Mouse (Mus musculus): ENCODE results near the gene Lamtor2. TPM values are rescaled to one million over a fixed set of nuclear protein-coding genes. Genes with fewer than 3 reads are reported as not detected.

The Lamtor2 gene
- polyA plus RNA-seq, 1 experiment, result 104 TPM

- 96% methylated on average over 9 of the region's 9 CpGs for WGBS
- peaks cover 24% of the 10 kb centered on the region for H3K36me3 ChIP-seq (ENCODE audit: control insufficient read depth, insufficient read depth, low read length)
- no peak for DNase-seq (ENCODE audit: low read depth in 1 of 2, low spot score in 2 of 2)
Measured at GRCm38 (mm10) chr3:88559596-88559995, 6.7 kb upstream of the Lamtor2 start.

GRCm38 (mm10) chr3:88556616-88557015, 3.7 kb upstream of the Lamtor2 start:
- TF ChIP-seq POLR2A (IDR thresholded peaks at IDR 0.05; ENCODE audit: low read depth, low read length) (no peak), CTCF (IDR thresholded peaks at IDR 0.05; ENCODE audit: extremely low read depth, insufficient read depth, insufficient read length, insufficient replicate concordance) (no peak)
- no peaks in the 10 kb centered on the region for H3K27me3 ChIP-seq (ENCODE audit: control insufficient read depth, insufficient read depth, low read length)
- H3K4me3 ChIP-seq (ENCODE audit: extremely low read depth, insufficient read depth, insufficient read length), result no peak overlapping the region
- peaks cover 11% of the 10 kb centered on the region for H3K36me3 ChIP-seq (ENCODE audit: control insufficient read depth, insufficient read depth, low read length)
- 96% methylated on average over 8 of the region's 8 CpGs for WGBS
- H3K4me1 ChIP-seq (ENCODE audit: control insufficient read depth, insufficient read depth, insufficient read length), result 0 out of 2 replicates have a peak, but pooled peaks cover 2% of the 10 kb centered on the region
- no peak for DNase-seq (ENCODE audit: low read depth in 1 of 2, low spot score in 2 of 2)
- no peak overlapping the region for H3K27ac ChIP-seq (ENCODE audit: insufficient read depth, low read length)

More at GRCm38 (mm10) chr3:88559596-88559995, 6.7 kb upstream of the Lamtor2 start:
- TF ChIP-seq CTCF (IDR thresholded peaks at IDR 0.05; ENCODE audit: extremely low read depth, insufficient read depth, insufficient read length, insufficient replicate concordance), result no peak
- no peak for TF ChIP-seq POLR2A (IDR thresholded peaks at IDR 0.05; ENCODE audit: low read depth, low read length)
- Histone ChIP-seq H3K4me3 (ENCODE audit: extremely low read depth, insufficient read depth, insufficient read length) (no peak overlapping the region), H3K27me3 (ENCODE audit: control insufficient read depth, insufficient read depth, low read length) (no peaks in the 10 kb centered on the region), H3K4me1 (ENCODE audit: control insufficient read depth, insufficient read depth, insufficient read length) (no peaks in the 10 kb centered on the region), H3K27ac (ENCODE audit: insufficient read depth, low read length) (no peak overlapping the region)

- DNase-seq (ENCODE audit: low read depth in 1 of 2, low spot score in 2 of 2), result no peak
- TF ChIP-seq POLR2A (IDR thresholded peaks at IDR 0.05; ENCODE audit: low read depth, low read length) (no peak), CTCF (IDR thresholded peaks at IDR 0.05; ENCODE audit: extremely low read depth, insufficient read depth, insufficient read length, insufficient replicate concordance) (no peak)
- Histone ChIP-seq H3K27ac (ENCODE audit: insufficient read depth, low read length) (no peak overlapping the region), H3K4me3 (ENCODE audit: extremely low read depth, insufficient read depth, insufficient read length) (no peak overlapping the region), H3K36me3 (ENCODE audit: control insufficient read depth, insufficient read depth, low read length) (peaks cover 10% of the 10 kb centered on the region), H3K4me1 (ENCODE audit: control insufficient read depth, insufficient read depth, insufficient read length) (0 out of 2 replicates have a peak, but pooled peaks cover 4% of the 10 kb centered on the region), H3K27me3 (ENCODE audit: control insufficient read depth, insufficient read depth, low read length) (no peaks in the 10 kb centered on the region)
- WGBS, result 98% methylated on average over 6 of the region's 6 CpGs
Measured at GRCm38 (mm10) chr3:88555731-88556130, 2.9 kb upstream of the Lamtor2 start.

GRCm38 (mm10) chr3:88555069-88555605, 2.3 kb upstream of the Lamtor2 start:
- no peaks in the 10 kb centered on the region for H3K27me3 ChIP-seq (ENCODE audit: control insufficient read depth, insufficient read depth, low read length)
- DNase-seq (ENCODE audit: low read depth in 1 of 2, low spot score in 2 of 2), result no peak
- peaks cover 9% of the 10 kb centered on the region for H3K36me3 ChIP-seq (ENCODE audit: control insufficient read depth, insufficient read depth, low read length)
- H3K4me1 ChIP-seq (ENCODE audit: control insufficient read depth, insufficient read depth, insufficient read length), result 0 out of 2 replicates have a peak, but pooled peaks cover 4% of the 10 kb centered on the region
- TF ChIP-seq POLR2A (IDR thresholded peaks at IDR 0.05; ENCODE audit: low read depth, low read length) (no peak), CTCF (IDR thresholded peaks at IDR 0.05; ENCODE audit: extremely low read depth, insufficient read depth, insufficient read length, insufficient replicate concordance) (no peak)
- H3K4me3 ChIP-seq (ENCODE audit: extremely low read depth, insufficient read depth, insufficient read length), result no peak overlapping the region
- H3K27ac ChIP-seq (ENCODE audit: insufficient read depth, low read length), result no peak overlapping the region
- WGBS, result 97% methylated on average over 5 of the region's 5 CpGs

GRCm38 (mm10) chr3:88553880-88554586, 1.2 kb upstream of the Lamtor2 start:
- peak; percentile 23 to 60 for DNase-seq (ENCODE audit: low read depth in 1 of 2, low spot score in 2 of 2)
- WGBS, result under 1% methylated on average over 41 of the region's 41 CpGs
- Histone ChIP-seq H3K4me3 (ENCODE audit: extremely low read depth, insufficient read depth, insufficient read length) (peak overlapping the region; percentile 99), H3K27me3 (ENCODE audit: control insufficient read depth, insufficient read depth, low read length) (no peaks in the 10 kb centered on the region), H3K27ac (ENCODE audit: insufficient read depth, low read length) (peak overlapping the region; percentile 86), H3K4me1 (ENCODE audit: control insufficient read depth, insufficient read depth, insufficient read length) (0 out of 2 replicates have a peak, but pooled peaks cover 4% of the 10 kb centered on the region), H3K36me3 (ENCODE audit: control insufficient read depth, insufficient read depth, low read length) (peaks cover 6% of the 10 kb centered on the region; the same call in 1 of the 2 replicates)
- TF ChIP-seq CTCF (IDR thresholded peaks at IDR 0.05; ENCODE audit: extremely low read depth, insufficient read depth, insufficient read length, insufficient replicate concordance), result 0 out of 2 replicates have a peak, but pooled peaks have one; percentile 1
- no peak for TF ChIP-seq POLR2A (IDR thresholded peaks at IDR 0.05; ENCODE audit: low read depth, low read length)

- peaks cover 6% of the 10 kb centered on the region; the same call in 1 of the 2 replicates for H3K36me3 ChIP-seq (ENCODE audit: control insufficient read depth, insufficient read depth, low read length)
- H3K27me3 ChIP-seq (ENCODE audit: control insufficient read depth, insufficient read depth, low read length), result no peaks in the 10 kb centered on the region
- TF ChIP-seq POLR2A (IDR thresholded peaks at IDR 0.05; ENCODE audit: low read depth, low read length) (peak; percentile 23; the same call in 1 of the 2 replicates), CTCF (IDR thresholded peaks at IDR 0.05; ENCODE audit: extremely low read depth, insufficient read depth, insufficient read length, insufficient replicate concordance) (peak; percentile 74)
- 0 out of 2 replicates have a peak, but pooled peaks cover 4% of the 10 kb centered on the region for H3K4me1 ChIP-seq (ENCODE audit: control insufficient read depth, insufficient read depth, insufficient read length)
- peak within 1 kb of the TSS; percentile 92 for H3K27ac ChIP-seq (ENCODE audit: insufficient read depth, low read length)
- H3K4me3 ChIP-seq (ENCODE audit: extremely low read depth, insufficient read depth, insufficient read length), result peak within 1 kb of the TSS; percentile 99
- 1% methylated on average over 36 of the region's 37 CpGs for WGBS
- peak; percentile 60 to 88 for DNase-seq (ENCODE audit: low read depth in 1 of 2, low spot score in 2 of 2)
Measured at GRCm38 (mm10) chr3:88553525-88553879, 628 bp upstream of the Lamtor2 start, which contains the start of gene Ubqln4. Ubqln4 (plus strand) TSS chr3:88553758.

Data from spleen, adult 2 months (tissue).